In the genomic region with DNA sequence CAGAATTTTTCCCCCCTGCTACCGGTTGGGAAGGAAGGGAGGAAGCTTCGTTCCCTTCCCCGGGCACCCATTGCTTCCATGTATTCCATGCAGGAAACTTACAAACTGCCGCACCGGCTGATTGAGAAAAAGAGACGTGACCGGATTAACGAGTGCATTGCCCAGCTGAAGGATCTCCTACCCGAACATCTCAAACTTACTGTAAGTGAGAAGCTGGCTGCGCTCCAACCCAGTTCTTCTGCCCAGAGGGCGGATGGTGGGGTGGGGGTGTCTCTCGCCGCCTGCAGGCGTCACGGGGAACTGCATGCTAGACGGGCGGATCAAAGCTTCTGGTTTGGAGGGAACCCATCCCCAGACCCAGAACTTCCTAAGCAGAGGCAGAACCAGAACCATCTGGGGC, we compare ENCODE assay signal across 7 mouse cellular contexts. TPM values are rescaled to one million over a fixed set of nuclear protein-coding genes. Genes with fewer than 3 reads are reported as not detected.
A peak's percentile ranks its signal among the peaks of the same experiment; 100 is the strongest.
DNase-seq lines count a peak whose midpoint lies in the region; ATAC-seq and TF ChIP-seq lines count a peak whose summit lies in the region.

No protein-coding gene starts in this region.

- 0 out of 2 replicates have a peak, but pooled peaks have one; percentile 50 for TF ChIP-seq EP300 in heart, adult 2 months (IDR thresholded peaks at IDR 0.05; ENCODE audit: insufficient read depth, low read depth, low read length)

- peak; percentile 95 for DNase-seq in adrenal gland, postnatal 10 days
- peak; percentile 85 for DNase-seq in embryonic facial prominence, embryonic 11.5 days (ENCODE audit: low spot score)
- peak; percentile 92 to 94 for DNase-seq in heart, adult 2 months
- peak; percentile 89 to 95 for DNase-seq in kidney, adult 8-10 months
- DNase-seq in spleen, adult 2 months (ENCODE audit: low read depth in 1 of 2, low spot score in 2 of 2) = peak; percentile 74 to 87

- no peak for ATAC-seq in embryonic facial prominence, embryonic 11.5 days (replicated peaks; ENCODE audit: insufficient number of reproducible peaks, low FRiP score, low TSS enrichment, low read depth)
- no peak for ATAC-seq in limb, embryonic 13.5 days (ENCODE audit: low FRiP score, low read depth)
- ATAC-seq in midbrain, embryonic 15.5 days (replicated peaks) = no peak

- H3K79me2 ChIP-seq in heart, adult 2 months (replicated peaks; ENCODE audit: control insufficient read depth, insufficient read depth, low read length) = no peaks in the 10 kb centered on the region

- no peaks in the 10 kb centered on the region for H3K36me3 ChIP-seq in embryonic facial prominence, embryonic 11.5 days (replicated peaks; ENCODE audit: control insufficient read depth, insufficient read depth, low read depth, low read length)
- peaks cover 33% of the 10 kb centered on the region for H3K36me3 ChIP-seq in heart, adult 2 months (ENCODE audit: control insufficient read depth, insufficient read depth, low read length)
- peaks cover 17% of the 10 kb centered on the region for H3K36me3 ChIP-seq in limb, embryonic 13.5 days
- no peaks in the 10 kb centered on the region for H3K36me3 ChIP-seq in midbrain, embryonic 15.5 days (replicated peaks)
- H3K36me3 ChIP-seq in spleen, adult 2 months (ENCODE audit: control insufficient read depth, insufficient read depth, low read length) = peaks cover 12% of the 10 kb centered on the region

- no peaks in the 10 kb centered on the region for H3K4me1 ChIP-seq in embryonic facial prominence, embryonic 11.5 days (ENCODE audit: control insufficient read depth, insufficient read depth, low read length)
- H3K4me1 ChIP-seq in heart, adult 2 months (ENCODE audit: control insufficient read depth, insufficient read depth, low read length) = peaks cover 12% of the 10 kb centered on the region
- H3K4me1 ChIP-seq in limb, embryonic 13.5 days = peaks cover 27% of the 10 kb centered on the region
- H3K4me1 ChIP-seq in midbrain, embryonic 15.5 days = peaks cover 22% of the 10 kb centered on the region
- peaks cover 10% of the 10 kb centered on the region; the same call in 1 of the 2 replicates for H3K4me1 ChIP-seq in spleen, adult 2 months (ENCODE audit: control insufficient read depth, insufficient read depth, insufficient read length)

- no peak; the same call in 1 of the 2 replicates for TF ChIP-seq CTCF in heart, adult 2 months (IDR thresholded peaks at IDR 0.05)
- TF ChIP-seq CTCF in spleen, adult 2 months (IDR thresholded peaks at IDR 0.05; ENCODE audit: extremely low read depth, insufficient read depth, insufficient read length, insufficient replicate concordance) = peak; percentile 94

- intact Hi-C loops in heart, adult 2 months (cut with DNase I) = loop anchor here (2.0 to 5.0 kb wide), 5 partner anchors 49 to 564 kb away; a partner anchor contains a TSS

- no peaks in the 10 kb centered on the region for H3K9me3 ChIP-seq in embryonic facial prominence, embryonic 11.5 days (replicated peaks; ENCODE audit: control insufficient read depth, low read length)
- H3K9me3 ChIP-seq in limb, embryonic 13.5 days = no peaks in the 10 kb centered on the region
- no peaks in the 10 kb centered on the region for H3K9me3 ChIP-seq in midbrain, embryonic 15.5 days

- H3K9ac ChIP-seq in embryonic facial prominence, embryonic 11.5 days (replicated peaks; ENCODE audit: low read length) = no peak overlapping the region
- peak overlapping the region; percentile 87 for H3K9ac ChIP-seq in heart, adult 2 months (ENCODE audit: low read depth, low read length)
- H3K9ac ChIP-seq in limb, embryonic 13.5 days = peak overlapping the region; percentile 72
- H3K9ac ChIP-seq in midbrain, embryonic 15.5 days = peak overlapping the region; percentile 76; the same call in 1 of the 2 replicates

- H3K4me2 ChIP-seq in embryonic facial prominence, embryonic 11.5 days (ENCODE audit: low read depth, low read length) = peak overlapping the region; percentile 100
- H3K4me2 ChIP-seq in limb, embryonic 13.5 days (replicated peaks) = peak overlapping the region; percentile 93
- H3K4me2 ChIP-seq in midbrain, embryonic 15.5 days = peak overlapping the region; percentile 99

- H3K27ac ChIP-seq in embryonic facial prominence, embryonic 11.5 days (replicated peaks; ENCODE audit: low read depth, low read length) = no peak overlapping the region
- H3K27ac ChIP-seq in heart, adult 2 months = peak overlapping the region; percentile 97
- peak overlapping the region; percentile 77; the same call in 1 of the 2 replicates for H3K27ac ChIP-seq in limb, embryonic 13.5 days
- peak overlapping the region; percentile 89; the same call in 1 of the 2 replicates for H3K27ac ChIP-seq in midbrain, embryonic 15.5 days
- H3K27ac ChIP-seq in spleen, adult 2 months (ENCODE audit: insufficient read depth, low read length) = peak overlapping the region; percentile 89

- WGBS in embryonic facial prominence, embryonic 11.5 days = 1% methylated on average over 17 of the region's 17 CpGs
- under 1% methylated on average over 17 of the region's 17 CpGs for WGBS in heart, adult 2 months
- WGBS in limb, embryonic 13.5 days = 2% methylated on average over 17 of the region's 17 CpGs
- WGBS in midbrain, embryonic 15.5 days = 1% methylated on average over 17 of the region's 17 CpGs
- under 1% methylated on average over 17 of the region's 17 CpGs for WGBS in spleen, adult 2 months

- H3K4me3 ChIP-seq in embryonic facial prominence, embryonic 11.5 days (ENCODE audit: low read depth, low read length) = peak overlapping the region; percentile 51
- peak overlapping the region; percentile 93 for H3K4me3 ChIP-seq in heart, adult 2 months
- H3K4me3 ChIP-seq in limb, embryonic 13.5 days = peak overlapping the region; percentile 60
- H3K4me3 ChIP-seq in midbrain, embryonic 15.5 days = peak overlapping the region; percentile 67
- H3K4me3 ChIP-seq in spleen, adult 2 months (ENCODE audit: extremely low read depth, insufficient read depth, insufficient read length) = peak overlapping the region; percentile 71

- H3K27me3 ChIP-seq in embryonic facial prominence, embryonic 11.5 days (ENCODE audit: control insufficient read depth, insufficient read depth, low read length) = no peaks in the 10 kb centered on the region; the same call in 1 of the 2 replicates
- H3K27me3 ChIP-seq in heart, adult 2 months (ENCODE audit: control insufficient read depth, insufficient read depth, low read length) = no peaks in the 10 kb centered on the region
- H3K27me3 ChIP-seq in limb, embryonic 13.5 days = peaks cover 40% of the 10 kb centered on the region
- H3K27me3 ChIP-seq in midbrain, embryonic 15.5 days (replicated peaks) = peaks cover 19% of the 10 kb centered on the region
- H3K27me3 ChIP-seq in spleen, adult 2 months (ENCODE audit: control insufficient read depth, insufficient read depth, low read length) = no peaks in the 10 kb centered on the region

- peak; percentile 45; the same call in 1 of the 2 replicates for TF ChIP-seq POLR2A in heart, adult 2 months (IDR thresholded peaks at IDR 0.05; ENCODE audit: insufficient read depth, low read depth, low read length)
- no peak for TF ChIP-seq POLR2A in spleen, adult 2 months (IDR thresholded peaks at IDR 0.05; ENCODE audit: low read depth, low read length)

RNA-seq across cellular contexts. Expression of a gene that starts 1.0 kb away (rescaled TPM):
- 10 to 100 TPM; 47.0 to 94.0 TPM for total RNA-seq in adrenal gland, postnatal 10 days (2021)
- polyA plus RNA-seq in embryonic facial prominence, embryonic 11.5 days (2014; fragmentation: Nextera tagmentation; extraction: Ambion mirVana) = 1.5 and 1.6 TPM in 2 replicates
- 10 to 100 TPM; 31.1 to 64.6 TPM for total RNA-seq in heart, adult 2 months (2021)
- 21.2 and 27.9 TPM in 2 replicates for polyA plus RNA-seq in heart, adult 2 months (2012; rRNA removed)
- 8.5 and 9.2 TPM in 2 replicates for polyA plus RNA-seq in limb, embryonic 13.5 days (2015; fragmentation: Nextera tagmentation; extraction: Ambion mirVana)
- 5.3 TPM in 2 replicates for polyA plus RNA-seq in midbrain, embryonic 15.5 days (2015; fragmentation: Nextera tagmentation; extraction: Ambion mirVana)
- polyA plus RNA-seq in spleen, adult 2 months (2012; rRNA removed) = 8.1 and 10.2 TPM in 2 replicates
